Mouse (Mus musculus): ENCODE results near the gene Gm13289. TPM values are rescaled to one million over a fixed set of nuclear protein-coding genes. Genes with fewer than 3 reads are reported as not detected.
"Not testable (repeated sequence)": the region's sequence is repeated elsewhere in the genome, so short reads cannot be mapped to it uniquely, and the experiment has no call there.

Gene Gm13289
- polyA plus RNA-seq, 1 experiment = not detected

GRCm38 (mm10) chr4:88782335-88782734 lies 5.6 kb downstream of the Gm13289 start:
- DNase-seq (ENCODE audit: low spot score) = not testable (repeated sequence)

- DNase-seq (ENCODE audit: low spot score) = not testable (repeated sequence)
Measured at GRCm38 (mm10) chr4:88785409-88785808, 8.7 kb downstream of the Gm13289 start, which contains the start of gene Gm13276. Gm13276 (plus strand) TSS chr4:88785709.

GRCm38 (mm10) chr4:88788402-88788801 lies 11.7 kb downstream of the Gm13289 start, which contains the start of gene Gm13277:
Gm13277 (plus strand) TSS chr4:88788632.
- not testable (repeated sequence) for DNase-seq (ENCODE audit: low spot score)

GRCm38 (mm10) chr4:88791250-88791649 lies 14.5 kb downstream of the Gm13289 start, which contains the start of gene Gm13278:
Gm13278 (plus strand) TSS chr4:88791550.
- not testable (repeated sequence) for DNase-seq (ENCODE audit: low spot score)

GRCm38 (mm10) chr4:88793936-88794675 lies 17.4 kb downstream of the Gm13289 start, which contains the start of gene Gm13275:
Gm13275 (plus strand) TSS chr4:88794487.
- peak; percentile 89 for DNase-seq (ENCODE audit: low spot score)

- DNase-seq (ENCODE audit: low spot score) = not testable (repeated sequence)
Measured at GRCm38 (mm10) chr4:88797097-88797496, 20.4 kb downstream of the Gm13289 start, which contains the start of gene Gm13279. Gm13279 (plus strand) TSS chr4:88797397.

- DNase-seq (ENCODE audit: low spot score) = not testable (repeated sequence)
Measured at GRCm38 (mm10) chr4:88799365-88799764, 22.6 kb downstream of the Gm13289 start, which contains the start of gene Gm13285. Gm13285 (plus strand) TSS chr4:88799665.

- not testable (repeated sequence) for DNase-seq (ENCODE audit: low spot score)
Measured at GRCm38 (mm10) chr4:88802954-88803353, 26.2 kb downstream of the Gm13289 start, which contains the start of gene Gm13287. Gm13287 (plus strand) TSS chr4:88803254.

- DNase-seq (ENCODE audit: low spot score) = not testable (repeated sequence)
Measured at GRCm38 (mm10) chr4:88805231-88805630, 28.5 kb downstream of the Gm13289 start, which contains the start of gene Gm13288. Gm13288 (plus strand) TSS chr4:88805531.

GRCm38 (mm10) chr4:88805761-88806160 lies 29.0 kb downstream of the Gm13289 start:
- DNase-seq (ENCODE audit: low spot score) = not testable (repeated sequence)

GRCm38 (mm10) chr4:88815928-88816327 lies 39.2 kb downstream of the Gm13289 start, which contains the start of gene Ifna7:
Ifna7 (plus strand) TSS chr4:88816228.
- DNase-seq (ENCODE audit: low spot score) = no peak

GRCm38 (mm10) chr4:88819659-88820058 lies 42.9 kb downstream of the Gm13289 start, which contains the start of gene Ifna11:
Ifna11 (plus strand) TSS chr4:88819959.
- DNase-seq (ENCODE audit: low spot score) = no peak

GRCm38 (mm10) chr4:88822995-88823394 lies 46.3 kb downstream of the Gm13289 start:
- DNase-seq (ENCODE audit: low spot score) = no peak

Other genes with a start within 250 kb of the Gm13289 start
- not detected in 2 replicates for gene Ifna15, start 218.7 kb upstream of the Gm13289 start, polyA plus RNA-seq (2012; rRNA removed)
- not detected in 2 replicates for gene Ifna14, start 205.1 kb upstream of the Gm13289 start, polyA plus RNA-seq (2012; rRNA removed)
- not detected in 2 replicates for gene Ifna9, start 184.5 kb upstream of the Gm13289 start, polyA plus RNA-seq (2012; rRNA removed)
- not detected in 2 replicates for gene Ifna12, start 173.5 kb upstream of the Gm13289 start, polyA plus RNA-seq (2012; rRNA removed)
- not detected in 2 replicates for gene C87499, start 142.5 kb upstream of the Gm13289 start, polyA plus RNA-seq (2012; rRNA removed)
- gene Ifna13, start 132.5 kb upstream of the Gm13289 start, polyA plus RNA-seq (2012; rRNA removed) = not detected in 2 replicates
- not detected in 2 replicates for gene Ifna16, start 100.0 kb upstream of the Gm13289 start, polyA plus RNA-seq (2012; rRNA removed)
- not detected in 2 replicates for gene Ifna2, start 93.0 kb upstream of the Gm13289 start, polyA plus RNA-seq (2012; rRNA removed)
- not detected in 2 replicates for gene Ifnab, start 85.6 kb upstream of the Gm13289 start, polyA plus RNA-seq (2012; rRNA removed)
- 0.25 and 0.66 TPM in 2 replicates for gene Gm26566, start 55.1 kb upstream of the Gm13289 start, polyA plus RNA-seq (2012; rRNA removed)
- gene Klhl9, start 54.5 kb upstream of the Gm13289 start, polyA plus RNA-seq (2012; rRNA removed) = 40.0 and 42.0 TPM in 2 replicates
- not detected in 2 replicates for gene Gm13271, start 22.1 kb upstream of the Gm13289 start, polyA plus RNA-seq (2012; rRNA removed)
- 0.04 and 0.10 TPM in 2 replicates for gene Gm13283, start 16.8 kb upstream of the Gm13289 start, polyA plus RNA-seq (2012; rRNA removed)
- gene Gm13290, start 3.1 kb upstream of the Gm13289 start, polyA plus RNA-seq (2012; rRNA removed) = 0.07 TPM in 1 of 2 replicates, not detected in the other
- gene Gm13272, start 2.9 kb downstream of the Gm13289 start, polyA plus RNA-seq (2012; rRNA removed) = not detected in 2 replicates
- gene Ifnz, start 5.2 kb downstream of the Gm13289 start, polyA plus RNA-seq (2012; rRNA removed) = 0.12 TPM in 1 of 2 replicates, not detected in the other
- not detected in 2 replicates for gene Gm13276, start 8.8 kb downstream of the Gm13289 start, polyA plus RNA-seq (2012; rRNA removed)
- not detected in 2 replicates for gene Gm13277, start 11.7 kb downstream of the Gm13289 start, polyA plus RNA-seq (2012; rRNA removed)
- gene Gm13278, start 14.6 kb downstream of the Gm13289 start, polyA plus RNA-seq (2012; rRNA removed) = not detected in 2 replicates
- not detected in 2 replicates for gene Gm13275, start 17.6 kb downstream of the Gm13289 start, polyA plus RNA-seq (2012; rRNA removed)
- not detected in 2 replicates for gene Gm13279, start 20.5 kb downstream of the Gm13289 start, polyA plus RNA-seq (2012; rRNA removed)
- gene Gm13285, start 22.7 kb downstream of the Gm13289 start, polyA plus RNA-seq (2012; rRNA removed) = 0.07 TPM in 1 of 2 replicates, not detected in the other
- gene Gm13287, start 26.3 kb downstream of the Gm13289 start, polyA plus RNA-seq (2012; rRNA removed) = 0.15 TPM in 1 of 2 replicates, not detected in the other
- gene Gm13288, start 28.6 kb downstream of the Gm13289 start, polyA plus RNA-seq (2012; rRNA removed) = 0.01 TPM in 1 of 2 replicates, not detected in the other
- not detected in 2 replicates for gene Ifna7, start 39.3 kb downstream of the Gm13289 start, polyA plus RNA-seq (2012; rRNA removed)
- gene Ifna11, start 43.0 kb downstream of the Gm13289 start, polyA plus RNA-seq (2012; rRNA removed) = not detected in 2 replicates
- not detected in 2 replicates for gene Ifna6, start 50.5 kb downstream of the Gm13289 start, polyA plus RNA-seq (2012; rRNA removed)
- gene Ifna5, start 58.6 kb downstream of the Gm13289 start, polyA plus RNA-seq (2012; rRNA removed) = not detected in 2 replicates
- not detected in 2 replicates for gene Ifna4, start 64.9 kb downstream of the Gm13289 start, polyA plus RNA-seq (2012; rRNA removed)
- gene Ifna1, start 73.2 kb downstream of the Gm13289 start, polyA plus RNA-seq (2012; rRNA removed) = not detected in 2 replicates
- gene Ifne, start 103.3 kb downstream of the Gm13289 start, polyA plus RNA-seq (2012; rRNA removed) = 0.48 and 0.80 TPM in 2 replicates